Comparison of ENCODE assay signal across 26 mouse cellular contexts in the genomic region with DNA sequence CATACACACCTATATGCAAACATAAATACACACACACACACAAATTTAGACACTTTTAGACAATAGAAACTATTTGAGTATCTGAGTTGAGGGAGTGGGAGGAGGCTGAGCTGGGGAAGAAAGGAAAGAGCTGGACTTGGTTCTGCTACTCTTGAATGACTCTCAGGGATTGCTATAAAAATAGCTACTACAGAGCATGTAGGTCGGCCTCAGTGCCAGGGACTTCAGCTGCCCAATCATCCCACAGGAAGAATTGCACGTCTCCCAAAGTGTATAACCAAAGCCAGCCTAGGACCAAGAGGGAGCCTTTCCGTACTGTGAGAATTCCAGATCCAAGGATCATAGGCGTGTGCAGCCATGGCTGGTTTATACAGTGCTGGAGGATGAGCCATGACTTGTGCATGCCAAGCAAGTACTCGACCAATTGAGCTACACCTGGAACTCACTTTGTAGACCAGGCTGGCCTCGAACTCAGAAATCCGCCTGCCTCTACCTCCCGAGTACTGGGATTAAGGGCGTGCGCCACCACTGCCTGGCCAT. TPM values are rescaled to one million over a fixed set of nuclear protein-coding genes. Genes with fewer than 3 reads are reported as not detected.
DNase-seq lines count a peak whose midpoint lies in the region; ATAC-seq lines count a peak whose summit lies in the region.
"Had no signal": no experiment of that assay in that cellular context is flagged by ENCODE, and none has a peak within 500 bp of the region (broad histone marks: within the 10 kb centered on the region; RNA-seq: fewer than 3 reads in every experiment).

No protein-coding gene starts in this region.

- H3K4me2 ChIP-seq in heart, embryonic 16.5 days (ENCODE audit: low read depth, low read length): no peak overlapping the region; the same call in none of the 2 replicates
- H3K4me2 ChIP-seq: hindbrain, embryonic 12.5 days; intestine, embryonic 15.5 days; limb, embryonic 15.5 days; midbrain, embryonic 13.5 days; neural tube, embryonic 13.5 days had no signal

- peak overlapping the region; percentile 76 for H3K27ac ChIP-seq in heart, embryonic 16.5 days (ENCODE audit: low read length)
- H3K27ac ChIP-seq: hindbrain, embryonic 12.5 days; hindbrain, postnatal 0 days; intestine, embryonic 15.5 days; kidney, postnatal 0 days; limb, embryonic 10.5 days; limb, embryonic 15.5 days; midbrain, embryonic 13.5 days; neural tube, embryonic 13.5 days had no signal

- DNase-seq in heart, adult 18-20 months: peak; percentile 46 to 59
- no peak for DNase-seq in heart, adult 8-10 months (ENCODE audit: low spot score)
- DNase-seq in urinary bladder, postnatal 4 days (ENCODE audit: low spot score in 2 of 2): no peak
- no peak for DNase-seq in frontal cortex, postnatal 25 days (ENCODE audit: low spot score in 2 of 2)
- DNase-seq: adrenal gland, postnatal 14 days; cerebellum, adult 11-12 months; cerebellum, postnatal 14 days; gastrocnemius, postnatal 25 days; kidney, adult 2 months; lung, postnatal 36 days; thymus, adult 2 months; thymus, postnatal 36 days had no signal

- H3K4me3 ChIP-seq in megakaryocyte, embryonic 14.5 days (replicated peaks): peak overlapping the region; percentile 76
- H3K4me3 ChIP-seq in heart, embryonic 16.5 days (ENCODE audit: low read length): no peak overlapping the region
- H3K4me3 ChIP-seq: erythroblast, embryonic 14.5 days; hindbrain, embryonic 12.5 days; intestine, embryonic 15.5 days; limb, embryonic 10.5 days; limb, embryonic 15.5 days; midbrain, embryonic 13.5 days; neural tube, embryonic 13.5 days had no signal

- H3K9ac ChIP-seq in heart, embryonic 16.5 days (ENCODE audit: low read length): no peak overlapping the region
- H3K9ac ChIP-seq: hindbrain, embryonic 12.5 days; intestine, embryonic 15.5 days; limb, embryonic 15.5 days; midbrain, embryonic 13.5 days; neural tube, embryonic 13.5 days had no signal

- H3K27me3 ChIP-seq in megakaryocyte, embryonic 14.5 days (replicated peaks): peaks cover 7% of the 10 kb centered on the region
- no peaks in the 10 kb centered on the region for H3K27me3 ChIP-seq in heart, embryonic 16.5 days (ENCODE audit: control insufficient read depth, insufficient read depth, low read length)

- 71% methylated on average over 10 of the region's 10 CpGs for WGBS in heart, embryonic 16.5 days

- peaks cover 84% of the 10 kb centered on the region for H3K4me1 ChIP-seq in megakaryocyte, embryonic 14.5 days
- peaks cover 27% of the 10 kb centered on the region for H3K4me1 ChIP-seq in heart, embryonic 16.5 days (ENCODE audit: control insufficient read depth, insufficient read depth, low read length)

- no peaks in the 10 kb centered on the region for H3K9me3 ChIP-seq in megakaryocyte, embryonic 14.5 days
- no peaks in the 10 kb centered on the region for H3K9me3 ChIP-seq in heart, embryonic 16.5 days (replicated peaks; ENCODE audit: control insufficient read depth, low read length)
- H3K9me3 ChIP-seq: hindbrain, embryonic 12.5 days; intestine, embryonic 15.5 days; limb, embryonic 10.5 days; limb, embryonic 15.5 days; midbrain, embryonic 13.5 days; neural tube, embryonic 13.5 days had no signal

- ATAC-seq in megakaryocyte, adult 5-6 weeks (ENCODE audit: poor library complexity, severe bottlenecking): no peak
- ATAC-seq in heart, embryonic 16.5 days (replicated peaks; ENCODE audit: extremely low read depth, insufficient read depth, low FRiP score): peak; percentile 50
- ATAC-seq: CD4-positive, CD25-positive, alpha-beta regulatory T cell, adult 4 months; forebrain, embryonic 16.5 days; hindbrain, postnatal 0 days; intestine, embryonic 15.5 days; midbrain, embryonic 13.5 days had no signal

- peaks cover 63% of the 10 kb centered on the region for H3K36me3 ChIP-seq in megakaryocyte, embryonic 14.5 days (replicated peaks; ENCODE audit: low read length)
- no peaks in the 10 kb centered on the region for H3K36me3 ChIP-seq in heart, embryonic 16.5 days (ENCODE audit: control insufficient read depth, insufficient read depth)
- H3K36me3 ChIP-seq: hindbrain, embryonic 12.5 days; intestine, embryonic 15.5 days; limb, embryonic 15.5 days; midbrain, embryonic 13.5 days; neural tube, embryonic 13.5 days had no signal

RNA-seq across cellular contexts. Expression of a gene that starts 4.5 kb away (rescaled TPM):
- 10 to 100 TPM; 37.9 to 40.1 TPM for total RNA-seq in heart, adult 18-20 months (2021)
- total RNA-seq in heart, adult 8-10 months (2022): 10 to 100 TPM; 25.3 to 46.2 (median 41.1) TPM
- polyA plus RNA-seq in megakaryocyte, embryonic 14.5 days (2012; ENCODE audit: insufficient read depth, low replicate concordance): 133 and 271 TPM in 2 replicates
- total RNA-seq in megakaryocyte, adult 5-6 weeks (2015): 152 and 159 TPM in 2 replicates
- 244 and 250 TPM in 2 replicates for total RNA-seq in megakaryocyte, adult 5-6 weeks (2017)
- polyA plus RNA-seq in heart, embryonic 16.5 days (2015; fragmentation: Nextera tagmentation; extraction: Ambion mirVana): 35.5 and 38.7 TPM in 2 replicates
- polyA plus RNA-seq: CD4-positive, CD25-positive, alpha-beta regulatory T cell, adult 4 months had no signal

Comparison
In these comparisons a context has a peak if more than half of its experiments do, and no peak if none do; other contexts are left out.
1. DNase-seq: peak in heart, adult 18-20 months (2 of 2); none in heart, adult 8-10 months (single experiment), urinary bladder, postnatal 4 days (0 of 2) and frontal cortex, postnatal 25 days (0 of 2).